Mouse (Mus musculus) C2C12 (cell line): ENCODE results near the gene Zfp866.

Source experiments
- CEBPB ChIP-seq: IDR thresholded peaks from one replicate; pipeline ENCODE4 v1.6.1; 2011; ENCODE audit warnings: low read depth, mild to moderate bottlenecking, control low read depth, moderate library complexity
- CTCF ChIP-seq: IDR thresholded peaks from one replicate; pipeline ENCODE4 v1.5.1; 2011; ENCODE audit not compliant: control insufficient read depth, insufficient read depth, insufficient read length
- FOSL1 ChIP-seq: IDR thresholded peaks from one replicate; pipeline ENCODE4 v1.8.0; 2011; ENCODE audit warnings: mild to moderate bottlenecking, low read length; ENCODE audit not compliant: poor library complexity, insufficient read depth, severe bottlenecking
- MAX ChIP-seq: IDR thresholded peaks from one replicate; pipeline ENCODE4 v1.6.1; 2011; ENCODE audit warnings: mild to moderate bottlenecking, control low read depth
- MYOD1 ChIP-seq: IDR thresholded peaks from one replicate; pipeline ENCODE4 v1.6.1; 2011; ENCODE audit warnings: low read depth; ENCODE audit not compliant: control insufficient read depth, insufficient read length
- USF1 ChIP-seq: IDR thresholded peaks from one replicate; pipeline ENCODE4 v1.6.1; 2011; ENCODE audit warnings: low read depth, mild to moderate bottlenecking, control low read depth, moderate library complexity

GRCm38 (mm10) chr8:69797661-69798060, 6.7 kb upstream of the Zfp866 start:
- TF ChIP-seq CTCF: no peak
- TF ChIP-seq MAX: no peak
- TF ChIP-seq USF1: no peak
- TF ChIP-seq FOSL1: no peak
- TF ChIP-seq MYOD1: no peak
- no peak for TF ChIP-seq CEBPB
